Mouse (Mus musculus) erythroblast, adult 5-6 weeks (primary cell): ENCODE results near the gene Gm2956. TPM values are rescaled to one million over a fixed set of nuclear protein-coding genes. Genes with fewer than 3 reads are reported as not detected.
"Not testable (repeated sequence)": the region's sequence is repeated elsewhere in the genome, so short reads cannot be mapped to it uniquely, and the experiment has no call there.

Experiments used
- ATAC-seq: replicated peaks from 2 replicates; pipeline ENCODE4 v1.8.0; 2016; ENCODE audit warnings: moderate number of reproducible peaks, mild to moderate bottlenecking, moderate TSS enrichment, inconsistent platforms; ENCODE audit not compliant: poor library complexity, low FRiP score, severe bottlenecking
- total RNA-seq, 2 experiments: library from RNA; stranded (forward) in 1 of 2; stranded (reverse) in 1 of 2; fragments of 150-400 nt in 1 of 2; fragments of 200-764, 138-1000 nt in 1 of 2; gene quantifications; 2 replicates each; pipeline versions ENCODE4 v1.2.3 to v1.2.4; 2015 to 2017; ENCODE audit warnings: low replicate concordance in 2 of 2

Gene Gm2956
- total RNA-seq (2015; ENCODE audit: low replicate concordance): not detected in 2 replicates
- not detected in 2 replicates for total RNA-seq (2017; ENCODE audit: low replicate concordance)

- not testable (repeated sequence) for ATAC-seq
Measured at GRCm38 (mm10) chr14:3332087-3332677, at the start of gene Gm2956. Gm2956 (plus strand) TSS chr14:3332627.

- not testable (repeated sequence) for ATAC-seq
Measured at GRCm38 (mm10) chr14:3333406-3333805, 979 bp downstream of the Gm2956 start.

GRCm38 (mm10) chr14:3394793-3395192 is 62.4 kb downstream of the Gm2956 start, which contains the start of gene Gm10413:
Gm10413 (plus strand) TSS chr14:3395093.
- ATAC-seq: not testable (repeated sequence)

Other genes starting within 250 kb of the Gm2956 start
- gene Gm10340, start 198.6 kb upstream of the Gm2956 start, total RNA-seq (2015; ENCODE audit: low replicate concordance): not detected in 2 replicates
- gene Gm10340, start 198.6 kb upstream of the Gm2956 start, total RNA-seq (2017; ENCODE audit: low replicate concordance): not detected in 2 replicates
- gene Gm5795, start 144.4 kb upstream of the Gm2956 start, total RNA-seq (2015; ENCODE audit: low replicate concordance): not detected in 2 replicates
- not detected in 2 replicates for gene Gm5795, start 144.4 kb upstream of the Gm2956 start, total RNA-seq (2017; ENCODE audit: low replicate concordance)
- not detected in 2 replicates for gene D830030K20Rik, start 124.1 kb upstream of the Gm2956 start, total RNA-seq (2015; ENCODE audit: low replicate concordance)
- gene D830030K20Rik, start 124.1 kb upstream of the Gm2956 start, total RNA-seq (2017; ENCODE audit: low replicate concordance): not detected in 2 replicates
- not detected in 2 replicates for gene Gm10413, start 62.5 kb downstream of the Gm2956 start, total RNA-seq (2015; ENCODE audit: low replicate concordance)
- gene Gm10413, start 62.5 kb downstream of the Gm2956 start, total RNA-seq (2017; ENCODE audit: low replicate concordance): not detected in 2 replicates
- not detected in 2 replicates for gene Gm10409, start 80.0 kb downstream of the Gm2956 start, total RNA-seq (2015; ENCODE audit: low replicate concordance)
- not detected in 2 replicates for gene Gm10409, start 80.0 kb downstream of the Gm2956 start, total RNA-seq (2017; ENCODE audit: low replicate concordance)
- gene Gm3005, start 95.5 kb downstream of the Gm2956 start, total RNA-seq (2015; ENCODE audit: low replicate concordance): not detected in 2 replicates
- not detected in 2 replicates for gene Gm3005, start 95.5 kb downstream of the Gm2956 start, total RNA-seq (2017; ENCODE audit: low replicate concordance)
- not detected in 2 replicates for gene Gm10408, start 116.8 kb downstream of the Gm2956 start, total RNA-seq (2015; ENCODE audit: low replicate concordance)
- not detected in 2 replicates for gene Gm10408, start 116.8 kb downstream of the Gm2956 start, total RNA-seq (2017; ENCODE audit: low replicate concordance)